ENCODE assay signal across 8 mouse cellular contexts in genomic region chr15:98993865-98994264, GRCm38 (mm10). TPM values are rescaled to one million over a fixed set of nuclear protein-coding genes. Genes with fewer than 3 reads are reported as not detected.
A peak's percentile ranks its signal among the peaks of the same experiment; 100 is the strongest.
DNase-seq lines count a peak whose midpoint lies in the region; ATAC-seq lines count a peak whose summit lies in the region.

No protein-coding gene starts in this region.

- no peaks in the 10 kb centered on the region for H3K9me3 ChIP-seq in embryonic facial prominence, embryonic 14.5 days (ENCODE audit: control insufficient read depth, low read length)
- H3K9me3 ChIP-seq in heart, embryonic 11.5 days (replicated peaks; ENCODE audit: control insufficient read depth, low read length), result no peaks in the 10 kb centered on the region
- H3K9me3 ChIP-seq in kidney, embryonic 16.5 days (ENCODE audit: low read length), result no peaks in the 10 kb centered on the region
- no peaks in the 10 kb centered on the region for H3K9me3 ChIP-seq in liver, embryonic 13.5 days (replicated peaks)
- H3K9me3 ChIP-seq in stomach, embryonic 16.5 days (replicated peaks; ENCODE audit: control insufficient read depth, low read length), result no peaks in the 10 kb centered on the region

- peak overlapping the region; percentile 88 for H3K27ac ChIP-seq in embryonic facial prominence, embryonic 14.5 days (replicated peaks; ENCODE audit: low read depth, low read length)
- H3K27ac ChIP-seq in heart, embryonic 11.5 days (ENCODE audit: low read depth, low read length), result peak overlapping the region; percentile 94
- no peak overlapping the region for H3K27ac ChIP-seq in kidney, embryonic 16.5 days (ENCODE audit: low read length)
- H3K27ac ChIP-seq in liver, embryonic 13.5 days, result peak overlapping the region; percentile 89; the same call in 1 of the 2 replicates
- no peak overlapping the region; the same call in 1 of the 2 replicates for H3K27ac ChIP-seq in stomach, embryonic 16.5 days (ENCODE audit: low read length)

- H3K36me3 ChIP-seq in embryonic facial prominence, embryonic 14.5 days (ENCODE audit: control insufficient read depth, insufficient read depth, low read length), result no peaks in the 10 kb centered on the region
- H3K36me3 ChIP-seq in heart, embryonic 11.5 days (ENCODE audit: control insufficient read depth, insufficient read depth, low read length), result no peaks in the 10 kb centered on the region
- no peaks in the 10 kb centered on the region for H3K36me3 ChIP-seq in kidney, embryonic 16.5 days (ENCODE audit: insufficient read depth, low read length)
- no peaks in the 10 kb centered on the region for H3K36me3 ChIP-seq in liver, embryonic 13.5 days
- no peaks in the 10 kb centered on the region for H3K36me3 ChIP-seq in stomach, embryonic 16.5 days (ENCODE audit: control insufficient read depth, insufficient read depth, low read length)

- peaks cover 24% of the 10 kb centered on the region for H3K4me1 ChIP-seq in embryonic facial prominence, embryonic 14.5 days (ENCODE audit: control insufficient read depth, insufficient read depth, low read length)
- peaks cover 60% of the 10 kb centered on the region for H3K4me1 ChIP-seq in heart, embryonic 11.5 days (ENCODE audit: control insufficient read depth, insufficient read depth, low read length)
- peaks cover 20% of the 10 kb centered on the region for H3K4me1 ChIP-seq in kidney, embryonic 16.5 days (ENCODE audit: insufficient read depth, low read length)
- H3K4me1 ChIP-seq in liver, embryonic 13.5 days (replicated peaks), result peaks cover 38% of the 10 kb centered on the region
- H3K4me1 ChIP-seq in stomach, embryonic 16.5 days (ENCODE audit: control insufficient read depth, insufficient read depth, low read length), result peaks cover 22% of the 10 kb centered on the region

- ATAC-seq in embryonic facial prominence, embryonic 14.5 days (ENCODE audit: low read depth), result peak; percentile 20; the same call in 1 of the 2 replicates
- no peak for ATAC-seq in heart, embryonic 11.5 days (replicated peaks; ENCODE audit: insufficient number of reproducible peaks, low FRiP score, low TSS enrichment)
- ATAC-seq in kidney, embryonic 16.5 days (ENCODE audit: low FRiP score, low TSS enrichment), result no peak
- no peak for ATAC-seq in liver, embryonic 13.5 days (ENCODE audit: low read depth)
- ATAC-seq in stomach, embryonic 16.5 days (ENCODE audit: insufficient read depth, low FRiP score), result no peak

- 3% methylated on average over 11 of the region's 11 CpGs for WGBS in embryonic facial prominence, embryonic 14.5 days
- WGBS in heart, embryonic 11.5 days (ENCODE audit: insufficient replicate concordance), result 4% methylated on average over 11 of the region's 11 CpGs
- WGBS in kidney, embryonic 16.5 days, result 1% methylated on average over 11 of the region's 11 CpGs
- WGBS in liver, embryonic 13.5 days (ENCODE audit: insufficient replicate concordance), result under 1% methylated on average over 11 of the region's 11 CpGs
- under 1% methylated on average over 11 of the region's 11 CpGs for WGBS in stomach, embryonic 16.5 days

- peak overlapping the region; percentile 59 for H3K4me2 ChIP-seq in embryonic facial prominence, embryonic 14.5 days (ENCODE audit: low read depth, low read length)
- no peak overlapping the region; the same call in 1 of the 2 replicates for H3K4me2 ChIP-seq in heart, embryonic 11.5 days
- H3K4me2 ChIP-seq in kidney, embryonic 16.5 days (replicated peaks; ENCODE audit: low read depth, low read length), result peak overlapping the region; percentile 58; the same call in 1 of the 2 replicates
- peak overlapping the region; percentile 83 for H3K4me2 ChIP-seq in liver, embryonic 13.5 days
- peak overlapping the region; percentile 82; the same call in 1 of the 2 replicates for H3K4me2 ChIP-seq in stomach, embryonic 16.5 days (ENCODE audit: low read depth, low read length)

- peak; percentile 92 for DNase-seq in A20 (ENCODE audit: low read depth, low spot score)
- DNase-seq in adrenal gland, postnatal 14 days, result peak; percentile 93
- DNase-seq in embryonic facial prominence, embryonic 14.5 days (ENCODE audit: low spot score), result peak; percentile 96
- DNase-seq in liver, embryonic 13.5 days, result peak; percentile 76
- DNase-seq in natural killer cell, adult 2 months (ENCODE audit: low spot score in 2 of 2), result peak; percentile 86 to 91

- peak overlapping the region; percentile 63; the same call in 1 of the 2 replicates for H3K9ac ChIP-seq in embryonic facial prominence, embryonic 14.5 days (ENCODE audit: low read depth, low read length)
- no peak overlapping the region for H3K9ac ChIP-seq in heart, embryonic 11.5 days (ENCODE audit: low read depth, low read length)
- no peak overlapping the region for H3K9ac ChIP-seq in kidney, embryonic 16.5 days (replicated peaks; ENCODE audit: low read length)
- H3K9ac ChIP-seq in liver, embryonic 13.5 days, result no peak overlapping the region
- H3K9ac ChIP-seq in stomach, embryonic 16.5 days (ENCODE audit: low read length), result no peak overlapping the region

- H3K27me3 ChIP-seq in embryonic facial prominence, embryonic 14.5 days (replicated peaks; ENCODE audit: control insufficient read depth, insufficient read depth, low read length), result no peaks in the 10 kb centered on the region
- no peaks in the 10 kb centered on the region for H3K27me3 ChIP-seq in heart, embryonic 11.5 days (ENCODE audit: control insufficient read depth, insufficient read depth, low read length)
- no peaks in the 10 kb centered on the region for H3K27me3 ChIP-seq in kidney, embryonic 16.5 days (ENCODE audit: insufficient read depth, low read length)
- H3K27me3 ChIP-seq in liver, embryonic 13.5 days, result no peaks in the 10 kb centered on the region
- no peaks in the 10 kb centered on the region for H3K27me3 ChIP-seq in stomach, embryonic 16.5 days (ENCODE audit: control insufficient read depth, insufficient read depth, low read length)

- peak overlapping the region; percentile 37; the same call in 1 of the 2 replicates for H3K4me3 ChIP-seq in embryonic facial prominence, embryonic 14.5 days (ENCODE audit: low read depth, low read length)
- H3K4me3 ChIP-seq in heart, embryonic 11.5 days (ENCODE audit: low read depth, low read length), result no peak overlapping the region
- no peak overlapping the region for H3K4me3 ChIP-seq in kidney, embryonic 16.5 days (ENCODE audit: low read length)
- no peak overlapping the region for H3K4me3 ChIP-seq in liver, embryonic 13.5 days (replicated peaks)
- H3K4me3 ChIP-seq in stomach, embryonic 16.5 days (replicated peaks; ENCODE audit: low read length), result no peak overlapping the region

RNA-seq across cellular contexts. Expression of gene Tuba1c, which starts 35.8 kb away (rescaled TPM):
- 200 and 223 TPM in 2 replicates for total RNA-seq in adrenal gland, postnatal 14 days (2021)
- polyA plus RNA-seq in embryonic facial prominence, embryonic 14.5 days (2014; fragmentation: Nextera tagmentation; extraction: Ambion mirVana), result 133 and 149 TPM in 2 replicates
- polyA plus RNA-seq in heart, embryonic 11.5 days (2014; fragmentation: Nextera tagmentation; extraction: Ambion mirVana), result 167 and 169 TPM in 2 replicates
- polyA plus RNA-seq in kidney, embryonic 16.5 days (2015; fragmentation: Nextera tagmentation; extraction: Ambion mirVana), result 213 and 219 TPM in 2 replicates
- 239 and 246 TPM in 2 replicates for polyA plus RNA-seq in liver, embryonic 13.5 days (2015; fragmentation: Nextera tagmentation; extraction: Ambion mirVana)
- polyA plus RNA-seq in stomach, embryonic 16.5 days (2015; fragmentation: Nextera tagmentation; extraction: Ambion mirVana), result 196 and 209 TPM in 2 replicates

RNA-seq across cellular contexts. Expression of gene Tuba1a, which starts 40.4 kb away (rescaled TPM):
- 124 and 185 TPM in 2 replicates for total RNA-seq in adrenal gland, postnatal 14 days (2021)
- polyA plus RNA-seq in embryonic facial prominence, embryonic 14.5 days (2014; fragmentation: Nextera tagmentation; extraction: Ambion mirVana), result 1,836 and 1,958 TPM in 2 replicates
- 1,237 and 1,376 TPM in 2 replicates for polyA plus RNA-seq in heart, embryonic 11.5 days (2014; fragmentation: Nextera tagmentation; extraction: Ambion mirVana)
- 925 and 946 TPM in 2 replicates for polyA plus RNA-seq in kidney, embryonic 16.5 days (2015; fragmentation: Nextera tagmentation; extraction: Ambion mirVana)
- 109 TPM in 2 replicates for polyA plus RNA-seq in liver, embryonic 13.5 days (2015; fragmentation: Nextera tagmentation; extraction: Ambion mirVana)
- 1,001 and 1,036 TPM in 2 replicates for polyA plus RNA-seq in stomach, embryonic 16.5 days (2015; fragmentation: Nextera tagmentation; extraction: Ambion mirVana)

RNA-seq across cellular contexts. Expression of gene Gm49450, which starts 40.5 kb away (rescaled TPM):
- not detected in 2 replicates for total RNA-seq in adrenal gland, postnatal 14 days (2021)
- polyA plus RNA-seq in embryonic facial prominence, embryonic 14.5 days (2014; fragmentation: Nextera tagmentation; extraction: Ambion mirVana), result not detected in 2 replicates
- polyA plus RNA-seq in heart, embryonic 11.5 days (2014; fragmentation: Nextera tagmentation; extraction: Ambion mirVana), result not detected in 2 replicates
- polyA plus RNA-seq in kidney, embryonic 16.5 days (2015; fragmentation: Nextera tagmentation; extraction: Ambion mirVana), result not detected in 2 replicates
- not detected in 2 replicates for polyA plus RNA-seq in liver, embryonic 13.5 days (2015; fragmentation: Nextera tagmentation; extraction: Ambion mirVana)
- not detected in 2 replicates for polyA plus RNA-seq in stomach, embryonic 16.5 days (2015; fragmentation: Nextera tagmentation; extraction: Ambion mirVana)

RNA-seq across cellular contexts. Expression of gene Tuba1b, which starts 59.5 kb away (rescaled TPM):
- 337 and 342 TPM in 2 replicates for total RNA-seq in adrenal gland, postnatal 14 days (2021)
- polyA plus RNA-seq in embryonic facial prominence, embryonic 14.5 days (2014; fragmentation: Nextera tagmentation; extraction: Ambion mirVana), result 1,523 and 1,643 TPM in 2 replicates
- polyA plus RNA-seq in heart, embryonic 11.5 days (2014; fragmentation: Nextera tagmentation; extraction: Ambion mirVana), result 1,819 and 1,826 TPM in 2 replicates
- 1,826 and 1,900 TPM in 2 replicates for polyA plus RNA-seq in kidney, embryonic 16.5 days (2015; fragmentation: Nextera tagmentation; extraction: Ambion mirVana)
- polyA plus RNA-seq in liver, embryonic 13.5 days (2015; fragmentation: Nextera tagmentation; extraction: Ambion mirVana), result 1,202 and 1,287 TPM in 2 replicates
- polyA plus RNA-seq in stomach, embryonic 16.5 days (2015; fragmentation: Nextera tagmentation; extraction: Ambion mirVana), result 1,202 and 1,296 TPM in 2 replicates

Comparison
In these comparisons a context has a peak if more than half of its experiments do, and no peak if none do; other contexts are left out.
1. H3K27ac ChIP-seq: peak in embryonic facial prominence, embryonic 14.5 days (single experiment), heart, embryonic 11.5 days (single experiment) and liver, embryonic 13.5 days (single experiment); none in kidney, embryonic 16.5 days (single experiment) and stomach, embryonic 16.5 days (single experiment).
2. Peak in every context shown above with its lines, with median percentiles within 50 percentile points of each other: DNase-seq.